Mouse (Mus musculus): ENCODE measurements around the gene Skp1a.
"Not testable (repeated sequence)": the region's sequence is repeated elsewhere in the genome, so short reads cannot be mapped to it uniquely, and the experiment has no call there.

Gene Skp1a

DNA sequence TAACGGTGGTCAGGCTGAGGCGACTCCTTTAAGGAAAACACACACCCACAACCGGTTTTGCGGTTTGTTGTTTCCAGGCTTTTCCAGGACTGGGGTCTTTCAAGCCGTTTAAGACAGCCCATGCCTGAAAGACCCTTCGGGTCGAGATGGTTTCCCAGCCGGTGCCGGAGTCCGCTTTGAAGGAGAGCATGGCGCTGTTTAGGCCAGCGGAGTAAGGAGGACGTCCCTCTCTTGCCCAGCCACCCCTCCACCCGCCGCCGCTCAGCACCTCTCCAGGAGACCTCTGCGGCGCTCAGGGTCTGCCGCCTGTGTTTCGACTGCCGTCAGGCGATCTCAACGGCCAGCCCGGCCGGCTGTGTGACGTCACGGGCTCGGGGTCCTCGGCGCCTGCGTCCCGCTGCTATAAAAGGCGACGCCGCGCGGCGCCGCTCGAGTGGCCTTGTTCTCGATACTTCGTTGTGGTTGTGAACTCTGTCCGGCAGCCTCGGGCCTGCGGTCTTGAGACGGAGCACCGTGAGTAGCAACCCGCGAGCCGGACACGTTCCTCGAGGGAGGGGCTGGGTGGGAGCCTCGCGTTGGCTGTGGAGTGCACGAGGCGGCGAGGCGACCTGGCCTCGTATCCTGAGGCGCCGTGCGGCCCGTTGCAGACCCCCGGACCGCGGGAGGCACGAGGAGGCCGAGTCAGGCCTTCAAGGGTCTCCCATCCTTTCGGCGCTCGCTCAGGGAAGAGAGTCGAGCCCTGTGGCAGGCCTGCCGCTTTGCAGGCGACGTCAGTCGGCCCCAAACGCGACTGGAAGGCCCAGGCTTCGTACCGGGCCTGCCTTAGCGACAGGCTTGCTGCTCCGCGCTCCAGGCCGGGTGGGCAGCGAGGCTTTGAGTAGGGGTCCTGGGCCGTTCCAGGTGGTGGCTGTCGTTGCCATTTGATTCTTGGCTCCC, at the start of gene Skp1a:
Gene Skp1a (plus strand): TSS at position 390 of the 936 bp plus-strand sequence.
- DNase-seq = peak; percentile 93

DNA sequence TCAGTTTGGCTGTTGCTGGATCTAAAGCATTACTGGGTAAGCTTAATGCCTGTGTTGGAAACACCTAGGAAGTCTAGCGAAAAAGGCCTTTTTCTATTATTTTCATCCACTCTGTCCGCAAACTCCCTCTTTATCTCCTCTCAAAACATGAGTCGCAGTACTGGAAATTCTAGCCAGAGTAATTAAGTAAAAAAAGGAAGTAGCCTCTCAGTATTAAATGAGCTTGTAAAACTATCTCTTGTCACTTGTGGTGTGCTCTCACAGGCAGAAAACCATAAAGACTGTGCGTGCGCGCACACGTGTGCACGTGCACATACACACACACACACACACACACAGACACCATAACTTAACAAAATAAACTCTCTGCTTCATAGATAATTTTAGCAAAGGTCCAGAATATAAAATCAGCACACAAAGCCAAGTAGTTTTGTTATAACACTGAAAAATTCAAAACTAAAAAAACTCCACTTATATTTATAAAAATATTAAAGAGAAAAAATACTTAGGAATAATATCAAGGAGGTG, 35.2 kb upstream of the Skp1a start:
- DNase-seq = not testable (repeated sequence)

- no peak for DNase-seq
These were observed 17.9 kb upstream of the Skp1a start, which contains the start of gene Olfr1371 for GRCm38 (mm10) chr11:52213887-52214286. Gene Olfr1371, minus strand, starts transcription at chr11:52213987.

GRCm38 (mm10) chr11:52220282-52220681, 11.5 kb upstream of the Skp1a start:
- peak; percentile 59 for DNase-seq

DNA sequence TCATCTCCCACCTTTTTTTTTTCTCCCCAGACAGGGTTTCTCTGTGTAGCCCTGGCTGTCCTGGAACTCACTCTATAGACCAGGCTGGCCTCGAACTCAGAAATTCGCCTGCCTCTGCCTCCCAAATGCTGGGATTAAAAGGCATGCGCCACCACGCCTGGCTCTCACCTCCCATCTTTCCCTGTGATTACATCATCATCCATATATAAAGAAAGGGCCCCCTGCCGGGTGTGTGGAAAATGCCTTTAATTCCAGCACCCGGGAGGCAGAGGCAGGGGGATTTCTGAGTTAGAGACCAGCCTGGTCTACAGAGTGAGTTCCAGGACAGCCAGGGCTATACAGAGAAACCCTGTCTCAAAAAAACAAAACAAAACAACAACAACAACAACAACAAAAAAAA, 9.9 kb upstream of the Skp1a start:
- DNase-seq = not testable (repeated sequence)

GRCm38 (mm10) chr11:52222891-52223290, 8.9 kb upstream of the Skp1a start:
- DNase-seq = no peak

- DNase-seq = no peak
These were observed 7.7 kb upstream of the Skp1a start for GRCm38 (mm10) chr11:52223968-52224682.

GRCm38 (mm10) chr11:52225986-52226599, 5.7 kb upstream of the Skp1a start:
- DNase-seq = no peak

DNA sequence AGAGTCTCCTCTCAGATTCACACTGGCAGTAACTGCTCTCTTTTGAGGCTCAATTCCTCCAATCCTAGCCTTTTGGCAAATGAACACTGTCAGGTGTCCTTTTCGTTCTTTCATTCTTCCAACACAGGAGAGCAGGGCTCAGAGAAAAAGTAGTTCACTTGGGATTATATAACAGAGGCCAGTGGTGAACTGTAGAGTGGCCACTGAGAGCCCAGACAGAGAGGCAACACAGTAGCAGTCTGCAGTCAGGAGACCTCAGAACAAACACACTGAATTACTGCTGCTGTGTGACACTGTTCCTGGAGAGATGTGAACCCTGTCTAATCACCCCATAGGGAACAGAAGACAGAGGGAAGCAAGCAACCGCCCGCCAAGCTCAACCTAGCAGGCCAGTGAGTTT, 4.7 kb upstream of the Skp1a start:
- no peak for DNase-seq

DNA sequence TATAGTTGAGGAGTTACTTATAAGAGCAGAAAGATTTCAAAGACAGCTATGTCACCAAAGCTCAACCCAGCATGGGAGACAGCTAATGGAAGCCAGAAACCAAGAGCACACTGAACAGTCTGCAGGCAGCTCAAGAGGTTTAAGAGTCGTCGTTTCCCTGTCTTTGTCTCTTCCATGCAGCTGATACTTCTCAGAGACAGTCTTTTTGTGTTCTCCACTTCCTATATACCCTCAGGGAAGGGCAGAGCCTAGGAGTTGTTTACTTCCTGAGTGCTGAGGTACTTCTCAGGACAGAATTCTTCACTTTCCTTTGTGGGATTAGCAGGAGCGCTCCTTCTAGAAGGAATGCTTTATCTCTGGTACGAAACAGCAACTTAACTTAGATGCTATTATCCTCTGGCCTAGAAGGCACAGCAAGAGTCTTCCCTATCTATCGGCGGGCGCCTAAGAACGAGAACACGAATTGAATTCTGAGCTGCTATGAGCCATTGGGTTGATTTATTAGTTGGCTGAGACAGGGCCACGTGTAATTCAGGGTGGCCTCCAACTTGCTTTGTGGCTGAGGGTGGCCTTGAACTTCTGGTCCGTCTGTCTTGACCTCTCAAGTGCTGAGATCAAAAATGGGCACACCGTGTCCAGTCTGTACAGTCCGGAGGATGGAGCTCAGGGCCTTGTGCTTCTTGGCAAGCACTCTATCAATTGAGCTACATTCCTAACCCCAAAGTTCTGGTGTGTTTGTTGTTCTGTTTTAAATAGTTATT, 4.1 kb upstream of the Skp1a start:
- DNase-seq = no peak

GRCm38 (mm10) chr11:52228722-52229448, 2.9 kb upstream of the Skp1a start:
- no peak for DNase-seq

DNA sequence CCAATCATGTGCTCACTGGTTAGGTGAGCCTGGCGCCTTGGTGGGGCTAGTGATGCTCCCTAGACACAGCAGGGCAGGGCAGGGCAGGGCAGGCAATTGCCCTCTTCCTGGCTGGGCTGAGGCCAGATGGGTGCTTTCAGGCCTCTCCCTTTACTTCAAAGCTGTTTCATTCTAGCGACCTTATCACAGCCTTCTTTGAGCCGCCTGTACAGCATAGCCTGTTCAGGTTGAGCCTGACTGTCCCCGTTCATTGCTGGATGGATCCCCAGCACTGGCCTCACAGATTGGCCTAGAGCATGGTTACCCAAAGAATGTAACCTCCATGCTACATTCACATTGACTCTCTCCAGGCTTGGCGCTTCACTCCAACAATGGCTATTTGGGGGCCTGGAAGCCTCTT, 1.1 kb upstream of the Skp1a start:
- no peak for DNase-seq

GRCm38 (mm10) chr11:52233043-52233653, 1.4 kb downstream of the Skp1a start:
- no peak for DNase-seq

GRCm38 (mm10) chr11:52233906-52234305, 2.1 kb downstream of the Skp1a start:
- no peak for DNase-seq

- DNase-seq = no peak
These were observed 2.7 kb downstream of the Skp1a start for GRCm38 (mm10) chr11:52234509-52234908.

DNA sequence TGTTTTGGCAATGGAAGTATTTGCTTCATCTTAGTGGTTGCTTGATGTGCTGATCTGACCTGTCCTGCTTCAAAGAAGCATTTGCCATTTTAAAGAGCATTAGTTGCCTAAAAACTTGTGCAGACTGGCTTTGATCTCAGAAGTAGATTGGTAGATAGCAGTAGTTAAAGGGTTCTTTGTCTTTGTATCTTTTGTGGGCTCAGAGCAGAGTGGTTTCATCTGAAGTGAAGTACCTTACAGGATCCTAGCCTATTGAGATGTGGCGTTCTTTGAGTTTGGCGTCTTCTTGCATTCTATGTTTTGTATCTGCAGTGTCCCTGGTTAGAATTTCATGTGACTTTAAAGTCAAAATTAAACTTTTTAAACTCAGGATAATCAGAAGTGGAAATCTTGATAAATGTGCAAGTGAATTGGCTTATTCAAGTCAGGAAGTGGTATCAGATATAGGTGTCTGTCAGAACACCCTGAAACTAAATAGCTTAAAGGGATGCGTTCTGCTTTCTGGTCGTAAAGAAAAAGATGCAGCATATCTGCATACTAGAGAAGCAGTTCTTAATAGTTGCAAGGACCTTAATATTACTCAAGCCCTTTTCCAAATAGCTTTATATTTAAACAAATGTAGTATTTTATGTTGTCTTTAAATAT, 9.2 kb downstream of the Skp1a start:
- no peak for DNase-seq

- no peak for DNase-seq
These were observed 17.7 kb downstream of the Skp1a start for GRCm38 (mm10) chr11:52249452-52249851.

DNA sequence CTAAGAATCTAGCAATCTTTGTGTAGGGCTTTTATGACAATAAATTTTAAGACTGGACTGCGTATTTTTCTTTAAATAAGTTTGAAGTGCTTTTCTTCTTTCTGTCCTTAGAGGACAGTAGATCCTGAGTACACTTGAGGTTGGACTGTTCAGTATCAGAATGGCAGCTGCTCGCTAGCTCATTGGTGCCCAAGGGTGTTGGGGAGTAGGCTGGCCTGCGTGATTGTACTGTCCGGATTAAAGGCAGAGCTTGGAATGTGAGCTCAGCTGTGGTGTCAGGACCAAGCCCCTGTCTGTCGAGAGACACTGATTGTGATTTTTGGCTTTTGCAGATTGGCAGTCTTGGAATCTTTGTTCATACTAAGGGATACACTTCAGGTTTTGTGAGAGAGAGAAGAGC, 20.0 kb downstream of the Skp1a start:
- no peak for DNase-seq

- no peak for DNase-seq
These were observed 20.9 kb downstream of the Skp1a start for GRCm38 (mm10) chr11:52252692-52253091.

DNA sequence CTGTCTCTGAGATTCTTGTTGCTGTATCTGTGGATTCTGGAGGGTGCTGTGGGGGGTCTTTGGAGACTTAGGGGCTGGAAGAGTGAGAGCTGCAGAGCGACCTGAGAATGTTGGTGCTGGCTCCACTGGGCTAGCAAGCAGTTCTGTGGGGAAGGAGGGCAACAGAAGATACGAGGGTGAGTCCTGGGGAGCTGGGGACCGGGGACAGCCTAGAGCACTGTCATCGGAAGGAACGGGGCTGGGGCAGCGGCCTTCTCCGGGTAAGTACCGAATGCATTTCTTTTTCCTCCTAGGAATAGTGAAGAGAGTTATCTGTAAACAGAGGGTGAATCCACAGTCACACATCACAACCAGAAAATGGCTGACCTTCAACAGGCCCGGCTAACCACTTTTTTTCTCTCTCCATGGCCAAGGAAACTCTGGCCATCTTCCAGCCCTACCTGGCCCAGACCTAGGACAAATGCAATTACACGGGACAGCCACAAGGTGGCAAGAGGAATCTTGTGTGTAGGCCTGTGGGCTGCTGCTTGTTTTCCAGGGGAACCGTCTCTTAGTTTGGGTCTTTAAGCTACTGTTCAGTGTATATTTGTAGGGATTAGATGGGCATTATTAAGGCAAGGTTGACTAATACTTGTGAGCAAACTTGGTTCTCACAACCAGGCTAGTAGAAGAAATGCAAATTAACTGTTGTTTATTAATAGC, 22.0 kb downstream of the Skp1a start:
- peak; percentile 54 for DNase-seq

Data from right cerebral cortex, postnatal 25 days (tissue).